Mouse (Mus musculus) ES-E14 (cell line): Measurements from ENCODE around the gene Smarcc1. TPM values are rescaled to one million over a fixed set of nuclear protein-coding genes. Genes with fewer than 3 reads are reported as not detected.

Source experiments
- DNase-seq: peaks from one replicate; pipeline ENCODE4 v3.0.0-alpha.2; 2013; ENCODE audit warnings: low read depth, low spot score
- H3K27ac ChIP-seq: 2 replicates; pipeline ENCODE4 v1.5.1; 2012; ENCODE audit warnings: low read depth, mild to moderate bottlenecking, low read length, moderate library complexity, mixed read lengths; ENCODE audit not compliant: poor library complexity, insufficient read depth, severe bottlenecking
- H3K36me3 ChIP-seq: 2 replicates; pipeline ENCODE4 v1.6.1; 2012; ENCODE audit warnings: mild to moderate bottlenecking, low read length, moderate library complexity, mixed read lengths; ENCODE audit not compliant: control insufficient read depth, poor library complexity, insufficient read depth, severe bottlenecking
- H3K4me1 ChIP-seq, 2 experiments: fragments of 150-350 bp in 1 of 2; sonication (generic) in 1 of 2; 2 replicates each; pipeline ENCODE4 v1.6.1; 2012; ENCODE audit warnings: low read length in 2 of 2, mild to moderate bottlenecking in 1 of 2, mixed read lengths in 1 of 2; ENCODE audit not compliant: control insufficient read depth in 2 of 2, insufficient read depth in 2 of 2, poor library complexity in 1 of 2
- H3K4me3 ChIP-seq, 2 experiments: fragments of 150-350 bp in 1 of 2; sonication (generic) in 1 of 2; 2 replicates each; pipeline ENCODE4 v1.5.1; 2012; ENCODE audit warnings: low read length in 2 of 2, low read depth in 1 of 2, mild to moderate bottlenecking in 1 of 2, mixed read lengths in 1 of 2; ENCODE audit not compliant: insufficient read depth in 1 of 2, poor library complexity in 1 of 2, severe bottlenecking in 1 of 2
- H3K9ac ChIP-seq: 2 replicates; pipeline ENCODE4 v1.6.1; 2012; ENCODE audit warnings: low read depth, mild to moderate bottlenecking, low read length, mixed read lengths; ENCODE audit not compliant: poor library complexity, insufficient read depth, severe bottlenecking
- H3K9me3 ChIP-seq: fragments of 150-350 bp; sonication (generic); 2 replicates; pipeline ENCODE4 v1.6.1; 2012; ENCODE audit warnings: low read depth, mild to moderate bottlenecking, low read length; ENCODE audit not compliant: control insufficient read depth, insufficient read depth
- CHD2 ChIP-seq: IDR thresholded peaks from 2 replicates; pipeline ENCODE4 v1.6.1; 2014; ENCODE audit warnings: mild to moderate bottlenecking, low read depth, low read length, inconsistent platforms
- HCFC1 ChIP-seq: IDR thresholded peaks from 2 replicates; pipeline ENCODE4 v1.6.1; 2012; ENCODE audit warnings: low read length, inconsistent platforms, borderline replicate concordance; ENCODE audit not compliant: insufficient read depth
- MAFK ChIP-seq: IDR thresholded peaks from 2 replicates; pipeline ENCODE4 v1.6.1; 2014; ENCODE audit warnings: mild to moderate bottlenecking, low read depth, low read length, inconsistent platforms; ENCODE audit not compliant: insufficient read depth
- ZC3H11A ChIP-seq: IDR thresholded peaks from 2 replicates; pipeline ENCODE4 v1.6.1; 2012; ENCODE audit warnings: low read depth, mild to moderate bottlenecking, inconsistent platforms, low read length, borderline replicate concordance
- ZNF384 ChIP-seq: IDR thresholded peaks from 2 replicates; pipeline ENCODE4 v1.6.1; 2012; ENCODE audit warnings: low read depth, low read length, inconsistent platforms
- in situ Hi-C, 2 experiments: fragments of 600-800 bp; cut with MboI; formaldehyde crosslinking; loops; one replicate each; pipeline ENCODE4 v1.15.1; 2025; ENCODE audit warnings: low sequenced_read_pairs in 2 of 2, inconsistent platforms in 1 of 2; ENCODE audit not compliant: unreplicated experiment in 2 of 2
- total RNA-seq: library from RNA; depleted of rRNA; stranded (reverse); fragments of 300-350 nt; gene quantifications from 2 replicates; pipeline ENCODE4 v1.2.3, GENCODE M21; 2012

Smarcc1 gene
- total RNA-seq, 1 experiment = 64.3 TPM

- Histone ChIP-seq H3K4me1 (peaks cover 2 to 13% of the 10 kb centered on the region in 2 experiments; a peak in 3 of 4 replicates), H3K9ac (no peak overlapping the region), H3K36me3 (peaks cover 12% of the 10 kb centered on the region), H3K9me3 (no peaks in the 10 kb centered on the region), H3K27ac (no peak overlapping the region), H3K4me3 (no peak overlapping the region)
- no peak for DNase-seq
- no peak for TF ChIP-seq MAFK
- TF ChIP-seq HCFC1 = no peak
- no peak for TF ChIP-seq CHD2
- no peak for TF ChIP-seq ZNF384
- no peak for TF ChIP-seq ZC3H11A
- in situ Hi-C loops = no loop called here
These were observed 111.2 kb downstream of the Smarcc1 start for GRCm38 (mm10) chr9:110228671-110229070.

- TF ChIP-seq MAFK = no peak
- TF ChIP-seq ZC3H11A = no peak
- TF ChIP-seq ZNF384 = no peak
- no peak for TF ChIP-seq CHD2
- TF ChIP-seq HCFC1 = no peak
- Histone ChIP-seq H3K9ac (no peak overlapping the region), H3K4me3 (no peak overlapping the region), H3K27ac (no peak overlapping the region), H3K36me3 (peaks cover 12% of the 10 kb centered on the region), H3K4me1 (peaks cover 2 to 13% of the 10 kb centered on the region in 2 experiments; a peak in 3 of 4 replicates), H3K9me3 (no peaks in the 10 kb centered on the region)
- DNase-seq = no peak
- in situ Hi-C loops = no loop called here
These were observed 111.6 kb downstream of the Smarcc1 start for GRCm38 (mm10) chr9:110229112-110229511.

- H3K4me3 ChIP-seq = no peak overlapping the region
- H3K9me3 ChIP-seq = no peaks in the 10 kb centered on the region
- no peak overlapping the region for H3K9ac ChIP-seq
- peaks cover 15% of the 10 kb centered on the region for H3K36me3 ChIP-seq
- TF ChIP-seq HCFC1 = no peak
- TF ChIP-seq ZC3H11A = no peak
- no peak for TF ChIP-seq CHD2
- TF ChIP-seq ZNF384 = no peak
- in situ Hi-C loops = no loop called here
- peaks cover 2 to 13% of the 10 kb centered on the region in 2 experiments; a peak in 3 of 4 replicates for H3K4me1 ChIP-seq
- H3K27ac ChIP-seq = peak overlapping the region; percentile 18; the same call in 1 of the 2 replicates
- DNase-seq = no peak
These were observed 112.2 kb downstream of the Smarcc1 start for GRCm38 (mm10) chr9:110229566-110230248.

DNA sequence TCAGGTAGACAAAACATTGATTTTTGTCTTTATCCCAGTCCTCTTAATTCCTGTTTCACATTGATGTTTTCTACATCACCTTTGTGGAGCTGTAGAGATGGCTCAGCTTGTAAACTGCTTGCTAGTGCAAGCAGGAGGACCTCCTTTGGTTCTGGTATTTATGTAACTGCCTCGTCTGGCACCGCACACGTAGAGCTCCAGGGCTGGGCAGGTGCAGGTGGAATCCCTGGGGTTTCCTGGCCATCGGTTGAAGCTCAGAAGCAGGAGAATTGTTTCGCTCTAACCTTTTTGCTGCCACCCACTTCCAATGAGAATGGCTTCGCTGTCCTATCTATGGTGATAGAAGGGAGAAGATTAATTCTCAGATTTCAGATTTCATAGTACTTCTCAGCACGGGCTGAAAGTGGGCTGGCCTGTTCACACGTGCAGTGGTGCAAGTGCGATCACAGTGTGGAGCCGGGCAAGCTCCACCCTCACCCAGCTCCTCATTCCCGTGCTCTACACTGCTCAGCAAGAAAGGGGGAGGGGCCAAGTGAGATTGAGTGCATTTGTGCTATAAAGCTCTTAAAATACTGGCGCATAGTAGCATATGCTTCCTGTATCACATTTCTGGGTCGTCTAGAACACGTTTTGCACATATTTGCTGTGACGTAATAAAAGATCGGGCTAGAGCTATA lies 113.0 kb downstream of the Smarcc1 start:
- TF ChIP-seq ZNF384 (no peak), ZC3H11A (no peak), CHD2 (no peak), MAFK (no peak), HCFC1 (no peak)
- no peak overlapping the region for H3K27ac ChIP-seq
- peaks cover 22% of the 10 kb centered on the region for H3K36me3 ChIP-seq
- DNase-seq = no peak
- H3K4me1 ChIP-seq = peaks cover 2 to 13% of the 10 kb centered on the region in 2 experiments; a peak in 3 of 4 replicates
- no peak overlapping the region for H3K9ac ChIP-seq
- no peaks in the 10 kb centered on the region for H3K9me3 ChIP-seq
- no peak overlapping the region for H3K4me3 ChIP-seq
- in situ Hi-C loops = no loop called here
